Mouse (Mus musculus) ES-E14 (cell line): ENCODE measurements around the gene Spty2d1. TPM values are rescaled to one million over a fixed set of nuclear protein-coding genes. Genes with fewer than 3 reads are reported as not detected.
A peak's percentile ranks its signal among the peaks of the same experiment; 100 is the strongest.

Experiments
- DNase-seq: peaks from one replicate; pipeline ENCODE4 v3.0.0-alpha.2; 2013; ENCODE audit warnings: low read depth, low spot score
- H3K27ac ChIP-seq: 2 replicates; pipeline ENCODE4 v1.5.1; 2012; ENCODE audit warnings: low read depth, mild to moderate bottlenecking, low read length, moderate library complexity, mixed read lengths; ENCODE audit not compliant: poor library complexity, insufficient read depth, severe bottlenecking
- H3K36me3 ChIP-seq: 2 replicates; pipeline ENCODE4 v1.6.1; 2012; ENCODE audit warnings: mild to moderate bottlenecking, low read length, moderate library complexity, mixed read lengths; ENCODE audit not compliant: control insufficient read depth, poor library complexity, insufficient read depth, severe bottlenecking
- H3K4me1 ChIP-seq, 2 experiments: fragments of 150-350 bp in 1 of 2; sonication (generic) in 1 of 2; 2 replicates each; pipeline ENCODE4 v1.6.1; 2012; ENCODE audit warnings: low read length in 2 of 2, mild to moderate bottlenecking in 1 of 2, mixed read lengths in 1 of 2; ENCODE audit not compliant: control insufficient read depth in 2 of 2, insufficient read depth in 2 of 2, poor library complexity in 1 of 2
- H3K4me3 ChIP-seq, 2 experiments: fragments of 150-350 bp in 1 of 2; sonication (generic) in 1 of 2; 2 replicates each; pipeline ENCODE4 v1.5.1; 2012; ENCODE audit warnings: low read length in 2 of 2, low read depth in 1 of 2, mild to moderate bottlenecking in 1 of 2, mixed read lengths in 1 of 2; ENCODE audit not compliant: insufficient read depth in 1 of 2, poor library complexity in 1 of 2, severe bottlenecking in 1 of 2
- H3K9ac ChIP-seq: 2 replicates; pipeline ENCODE4 v1.6.1; 2012; ENCODE audit warnings: low read depth, mild to moderate bottlenecking, low read length, mixed read lengths; ENCODE audit not compliant: poor library complexity, insufficient read depth, severe bottlenecking
- H3K9me3 ChIP-seq: fragments of 150-350 bp; sonication (generic); 2 replicates; pipeline ENCODE4 v1.6.1; 2012; ENCODE audit warnings: low read depth, mild to moderate bottlenecking, low read length; ENCODE audit not compliant: control insufficient read depth, insufficient read depth
- CHD2 ChIP-seq: IDR thresholded peaks from 2 replicates; pipeline ENCODE4 v1.6.1; 2014; ENCODE audit warnings: mild to moderate bottlenecking, low read depth, low read length, inconsistent platforms
- HCFC1 ChIP-seq: IDR thresholded peaks from 2 replicates; pipeline ENCODE4 v1.6.1; 2012; ENCODE audit warnings: low read length, inconsistent platforms, borderline replicate concordance; ENCODE audit not compliant: insufficient read depth
- MAFK ChIP-seq: IDR thresholded peaks from 2 replicates; pipeline ENCODE4 v1.6.1; 2014; ENCODE audit warnings: mild to moderate bottlenecking, low read depth, low read length, inconsistent platforms; ENCODE audit not compliant: insufficient read depth
- ZC3H11A ChIP-seq: IDR thresholded peaks from 2 replicates; pipeline ENCODE4 v1.6.1; 2012; ENCODE audit warnings: low read depth, mild to moderate bottlenecking, inconsistent platforms, low read length, borderline replicate concordance
- ZNF384 ChIP-seq: IDR thresholded peaks from 2 replicates; pipeline ENCODE4 v1.6.1; 2012; ENCODE audit warnings: low read depth, low read length, inconsistent platforms
- in situ Hi-C, 2 experiments: fragments of 600-800 bp; cut with MboI; formaldehyde crosslinking; loops; one replicate each; pipeline ENCODE4 v1.15.1; 2025; ENCODE audit warnings: low sequenced_read_pairs in 2 of 2, inconsistent platforms in 1 of 2; ENCODE audit not compliant: unreplicated experiment in 2 of 2
- total RNA-seq: library from RNA; depleted of rRNA; stranded (reverse); fragments of 300-350 nt; gene quantifications from 2 replicates; pipeline ENCODE4 v1.2.3, GENCODE M21; 2012

Spty2d1 gene
- total RNA-seq, 1 experiment = 10.6 TPM

GRCm38 (mm10) chr7:46969898-46970297, 38.3 kb downstream of the Spty2d1 start:
- in situ Hi-C loops = no loop called here
- TF ChIP-seq HCFC1 = no peak
- DNase-seq = no peak
- Histone ChIP-seq H3K4me3 (no peak overlapping the region), H3K36me3 (no peaks in the 10 kb centered on the region), H3K4me1 (no peaks in the 10 kb centered on the region), H3K9me3 (no peaks in the 10 kb centered on the region), H3K9ac (no peak overlapping the region), H3K27ac (no peak overlapping the region)

GRCm38 (mm10) chr7:46964070-46964469, 44.1 kb downstream of the Spty2d1 start:
- Histone ChIP-seq H3K4me3 (no peak overlapping the region), H3K27ac (no peak overlapping the region), H3K9ac (no peak overlapping the region), H3K36me3 (no peaks in the 10 kb centered on the region), H3K4me1 (0 out of 4 replicates have a peak, but pooled peaks cover 0 to 1% of the 10 kb centered on the region in 2 experiments), H3K9me3 (no peaks in the 10 kb centered on the region)
- in situ Hi-C loops = loop anchor here in 1 of 2 experiments (5.0 kb wide), 1 partner anchor 188 kb away; no protein-coding TSS in a partner anchor
- no peak for TF ChIP-seq HCFC1
- TF ChIP-seq ZC3H11A = no peak
- no peak for TF ChIP-seq CHD2
- TF ChIP-seq ZNF384 = no peak
- TF ChIP-seq MAFK = no peak
- DNase-seq = no peak

- H3K27ac ChIP-seq = no peak overlapping the region
- in situ Hi-C loops = loop anchor here in 1 of 2 experiments (5.0 kb wide), 1 partner anchor 189 kb away; no protein-coding TSS in a partner anchor
- H3K36me3 ChIP-seq = no peaks in the 10 kb centered on the region
- no peak overlapping the region for H3K9ac ChIP-seq
- DNase-seq = peak; percentile 67
- TF ChIP-seq MAFK (no peak), ZC3H11A (peak; percentile 52; the same call in 1 of the 2 replicates), HCFC1 (no peak), CHD2 (no peak)
- no peak overlapping the region for H3K4me3 ChIP-seq
- 0 out of 4 replicates have a peak, but pooled peaks cover 0 to 1% of the 10 kb centered on the region in 2 experiments for H3K4me1 ChIP-seq
- H3K9me3 ChIP-seq = no peaks in the 10 kb centered on the region
Measured at GRCm38 (mm10) chr7:46962806-46963618, 45.2 kb downstream of the Spty2d1 start.

GRCm38 (mm10) chr7:46962132-46962531, 46.1 kb downstream of the Spty2d1 start:
- in situ Hi-C loops = loop anchor here in 1 of 2 experiments (5.0 kb wide), 1 partner anchor 190 kb away; no protein-coding TSS in a partner anchor
- no peaks in the 10 kb centered on the region for H3K9me3 ChIP-seq
- H3K9ac ChIP-seq = no peak overlapping the region
- no peak for DNase-seq
- 0 out of 4 replicates have a peak, but pooled peaks cover 0 to 1% of the 10 kb centered on the region in 2 experiments for H3K4me1 ChIP-seq
- no peak overlapping the region for H3K4me3 ChIP-seq
- H3K36me3 ChIP-seq = no peaks in the 10 kb centered on the region
- no peak overlapping the region for H3K27ac ChIP-seq
- TF ChIP-seq ZNF384 = no peak
- TF ChIP-seq CHD2 = no peak

- in situ Hi-C loops = loop anchor here in 1 of 2 experiments (5.0 kb wide), 1 partner anchor 191 kb away; no protein-coding TSS in a partner anchor
- H3K9me3 ChIP-seq = no peaks in the 10 kb centered on the region
- TF ChIP-seq ZC3H11A (no peak), MAFK (no peak), CHD2 (no peak), ZNF384 (no peak), HCFC1 (no peak)
- H3K36me3 ChIP-seq = no peaks in the 10 kb centered on the region
- H3K4me3 ChIP-seq = no peak overlapping the region
- H3K27ac ChIP-seq = no peak overlapping the region
- DNase-seq = no peak
- H3K4me1 ChIP-seq = 0 out of 4 replicates have a peak, but pooled peaks cover 0 to 1% of the 10 kb centered on the region in 2 experiments
- H3K9ac ChIP-seq = no peak overlapping the region
Measured at GRCm38 (mm10) chr7:46960991-46961390, 47.2 kb downstream of the Spty2d1 start.
